Mouse (Mus musculus): ENCODE measurements around the gene Emc3. TPM values are rescaled to one million over a fixed set of nuclear protein-coding genes. Genes with fewer than 3 reads are reported as not detected.
A peak's percentile ranks its signal among the peaks of the same experiment; 100 is the strongest.

Emc3 gene
- total RNA-seq (2015; ENCODE audit: low replicate concordance) (21.5 and 28.8 TPM in 2 replicates), total RNA-seq (2017; ENCODE audit: low replicate concordance) (18.2 and 21.3 TPM in 2 replicates)

GRCm38 (mm10) chr6:113530932-113531839 lies at the start of gene Emc3, which contains the start of gene Fancd2:
Gene Emc3 (minus strand): TSS chr6:113531652.
Gene Fancd2 (plus strand): TSS chr6:113531682.
- peak; percentile 94 for ATAC-seq (replicated peaks; ENCODE audit: low FRiP score, poor library complexity, severe bottlenecking)

GRCm38 (mm10) chr6:113579306-113579705 lies 47.9 kb upstream of the Emc3 start:
- ATAC-seq (replicated peaks; ENCODE audit: low FRiP score, poor library complexity, severe bottlenecking), result no peak

- no peak for ATAC-seq (replicated peaks; ENCODE audit: low FRiP score, poor library complexity, severe bottlenecking)
These were observed 44.6 kb upstream of the Emc3 start for GRCm38 (mm10) chr6:113576044-113576443.

- ATAC-seq (replicated peaks; ENCODE audit: low FRiP score, poor library complexity, severe bottlenecking), result no peak
These were observed 33.1 kb upstream of the Emc3 start for GRCm38 (mm10) chr6:113564557-113564956.

GRCm38 (mm10) chr6:113559736-113560135 lies 28.3 kb upstream of the Emc3 start:
- no peak for ATAC-seq (replicated peaks; ENCODE audit: low FRiP score, poor library complexity, severe bottlenecking)

GRCm38 (mm10) chr6:113543906-113544481 lies 12.5 kb upstream of the Emc3 start:
- ATAC-seq (replicated peaks; ENCODE audit: low FRiP score, poor library complexity, severe bottlenecking), result peak; percentile 92

GRCm38 (mm10) chr6:113541610-113542009 lies 10.2 kb upstream of the Emc3 start:
- no peak for ATAC-seq (replicated peaks; ENCODE audit: low FRiP score, poor library complexity, severe bottlenecking)

- no peak for ATAC-seq (replicated peaks; ENCODE audit: low FRiP score, poor library complexity, severe bottlenecking)
These were observed 3.4 kb upstream of the Emc3 start for GRCm38 (mm10) chr6:113534886-113535285.

GRCm38 (mm10) chr6:113531840-113532404 lies 470 bp upstream of the Emc3 start:
- peak; percentile 24 for ATAC-seq (replicated peaks; ENCODE audit: low FRiP score, poor library complexity, severe bottlenecking)

GRCm38 (mm10) chr6:113523420-113523819 lies 8.0 kb downstream of the Emc3 start:
- ATAC-seq (replicated peaks; ENCODE audit: low FRiP score, poor library complexity, severe bottlenecking), result no peak

GRCm38 (mm10) chr6:113522310-113522709 lies 9.1 kb downstream of the Emc3 start:
- no peak for ATAC-seq (replicated peaks; ENCODE audit: low FRiP score, poor library complexity, severe bottlenecking)

- ATAC-seq (replicated peaks; ENCODE audit: low FRiP score, poor library complexity, severe bottlenecking), result no peak
These were observed 13.9 kb downstream of the Emc3 start for GRCm38 (mm10) chr6:113517434-113518080.

- ATAC-seq (replicated peaks; ENCODE audit: low FRiP score, poor library complexity, severe bottlenecking), result no peak
These were observed 16.9 kb downstream of the Emc3 start for GRCm38 (mm10) chr6:113514600-113514999.

- ATAC-seq (replicated peaks; ENCODE audit: low FRiP score, poor library complexity, severe bottlenecking), result no peak
These were observed 17.5 kb downstream of the Emc3 start for GRCm38 (mm10) chr6:113513944-113514343.

- no peak for ATAC-seq (replicated peaks; ENCODE audit: low FRiP score, poor library complexity, severe bottlenecking)
These were observed 22.5 kb downstream of the Emc3 start for GRCm38 (mm10) chr6:113508947-113509280.

GRCm38 (mm10) chr6:113508272-113508946 lies 23.0 kb downstream of the Emc3 start:
- no peak for ATAC-seq (replicated peaks; ENCODE audit: low FRiP score, poor library complexity, severe bottlenecking)

GRCm38 (mm10) chr6:113507130-113507529 lies 24.3 kb downstream of the Emc3 start:
- ATAC-seq (replicated peaks; ENCODE audit: low FRiP score, poor library complexity, severe bottlenecking), result no peak

- no peak for ATAC-seq (replicated peaks; ENCODE audit: low FRiP score, poor library complexity, severe bottlenecking)
These were observed 25.8 kb downstream of the Emc3 start for GRCm38 (mm10) chr6:113505689-113506088.

- no peak for ATAC-seq (replicated peaks; ENCODE audit: low FRiP score, poor library complexity, severe bottlenecking)
These were observed 28.7 kb downstream of the Emc3 start for GRCm38 (mm10) chr6:113502801-113503200.
